Mouse (Mus musculus) forebrain, embryonic 10.5 days (tissue): ENCODE measurements at regions not wholly inside any gene's neighbourhood (a gene's known extent, or its start where the extent isn't known, plus 50 kb on each side); places are given as distances from the start of the nearest gene placed in this dataset.

Experiments
- DNase-seq: peaks from one replicate; pipeline ENCODE4 v3.0.0-alpha.2; 2017; ENCODE audit warnings: low spot score; ENCODE audit errors: extremely low spot score
- H3K27ac ChIP-seq: fragments of 300-500 bp; sonication (generic); 2 replicates; pipeline ENCODE4 v1.5.1; 2016; ENCODE audit warnings: mild to moderate bottlenecking
- H3K27me3 ChIP-seq: fragments of 300-500 bp; sonication (generic); 2 replicates; pipeline ENCODE4 v1.6.1; 2016; ENCODE audit warnings: mild to moderate bottlenecking; ENCODE audit not compliant: poor library complexity, severe bottlenecking
- H3K36me3 ChIP-seq: fragments of 300-500 bp; sonication (generic); replicated peaks from 2 replicates; pipeline ENCODE4 v1.6.1; 2016; ENCODE audit warnings: mild to moderate bottlenecking, moderate library complexity
- H3K4me1 ChIP-seq: fragments of 300-500 bp; sonication (generic); 2 replicates; pipeline ENCODE4 v1.6.1; 2016
- H3K4me3 ChIP-seq: fragments of 300-500 bp; sonication (generic); 2 replicates; pipeline ENCODE4 v1.5.1; 2016; ENCODE audit warnings: mild to moderate bottlenecking, moderate library complexity
- H3K9me3 ChIP-seq: fragments of 300-500 bp; sonication (generic); 2 replicates; pipeline ENCODE4 v1.6.1; 2016; ENCODE audit warnings: mild to moderate bottlenecking, moderate library complexity
- WGBS: fragments of 180-500 bp; shearing (Covaris S2); methylation state at CpG from one replicate; pipeline ENCODE4 v1.1.7; 2016; 5-methylcytosine and 5-hydroxymethylcytosine counted together

- no peak for DNase-seq
- WGBS, result 82% methylated on average over 2 of the region's 2 CpGs
- no peak overlapping the region for H3K4me3 ChIP-seq
- H3K27me3 ChIP-seq, result no peaks in the 10 kb centered on the region
- no peaks in the 10 kb centered on the region for H3K36me3 ChIP-seq
- H3K9me3 ChIP-seq, result no peaks in the 10 kb centered on the region
- no peak overlapping the region for H3K27ac ChIP-seq
- no peaks in the 10 kb centered on the region for H3K4me1 ChIP-seq
These were observed 94.3 kb downstream of the Klf5 start for GRCm38 (mm10) chr14:99392813-99393212.

GRCm38 (mm10) chr14:99393611-99394010 is 95.1 kb downstream of the Klf5 start:
- no peak overlapping the region for H3K27ac ChIP-seq
- WGBS, result 93% methylated on average over 8 of the region's 8 CpGs
- H3K36me3 ChIP-seq, result no peaks in the 10 kb centered on the region

GRCm38 (mm10) chr14:99403155-99403726 is 104.8 kb downstream of the Klf5 start:
- WGBS, result 92% methylated on average over 6 of the region's 6 CpGs
- Histone ChIP-seq H3K27me3 (no peaks in the 10 kb centered on the region), H3K4me1 (no peaks in the 10 kb centered on the region), H3K4me3 (no peak overlapping the region), H3K9me3 (no peaks in the 10 kb centered on the region), H3K36me3 (no peaks in the 10 kb centered on the region), H3K27ac (no peak overlapping the region)
- DNase-seq, result no peak

More at GRCm38 (mm10) chr14:99393611-99394010, 95.1 kb downstream of the Klf5 start:
- H3K4me3 ChIP-seq, result no peak overlapping the region
- H3K4me1 ChIP-seq, result no peaks in the 10 kb centered on the region
- H3K27me3 ChIP-seq, result no peaks in the 10 kb centered on the region
- H3K9me3 ChIP-seq, result no peaks in the 10 kb centered on the region
- no peak for DNase-seq

- 80% methylated on average over 5 of the region's 5 CpGs for WGBS
- no peak overlapping the region for H3K27ac ChIP-seq
- H3K4me3 ChIP-seq, result no peak overlapping the region
- DNase-seq, result no peak
- H3K27me3 ChIP-seq, result no peaks in the 10 kb centered on the region
- H3K4me1 ChIP-seq, result no peaks in the 10 kb centered on the region
- H3K9me3 ChIP-seq, result no peaks in the 10 kb centered on the region
- H3K36me3 ChIP-seq, result no peaks in the 10 kb centered on the region
These were observed 106.7 kb downstream of the Klf5 start for GRCm38 (mm10) chr14:99405228-99405627.

GRCm38 (mm10) chr14:99411835-99412234 is 113.3 kb downstream of the Klf5 start:
- H3K27me3 ChIP-seq, result no peaks in the 10 kb centered on the region
- H3K9me3 ChIP-seq, result no peaks in the 10 kb centered on the region
- DNase-seq, result no peak
- no peak overlapping the region for H3K4me3 ChIP-seq
- H3K36me3 ChIP-seq, result no peaks in the 10 kb centered on the region
- 77% methylated on average over 5 of the region's 5 CpGs for WGBS
- H3K4me1 ChIP-seq, result no peaks in the 10 kb centered on the region
- H3K27ac ChIP-seq, result no peak overlapping the region

GRCm38 (mm10) chr14:99416169-99416568 is 117.7 kb downstream of the Klf5 start:
- Histone ChIP-seq H3K27ac (no peak overlapping the region), H3K4me3 (no peak overlapping the region), H3K36me3 (no peaks in the 10 kb centered on the region), H3K27me3 (no peaks in the 10 kb centered on the region), H3K9me3 (no peaks in the 10 kb centered on the region), H3K4me1 (no peaks in the 10 kb centered on the region)
- 83% methylated on average over 3 of the region's 3 CpGs for WGBS
- DNase-seq, result no peak

GRCm38 (mm10) chr14:99418970-99419369 is 120.5 kb downstream of the Klf5 start:
- no peak for DNase-seq
- WGBS, result 95% methylated on average over 5 of the region's 5 CpGs
- no peaks in the 10 kb centered on the region for H3K27me3 ChIP-seq

GRCm38 (mm10) chr14:99423334-99423733 is 124.8 kb downstream of the Klf5 start:
- 88% methylated on average over 7 of the region's 7 CpGs for WGBS
- Histone ChIP-seq H3K9me3 (no peaks in the 10 kb centered on the region), H3K27ac (no peak overlapping the region), H3K27me3 (no peaks in the 10 kb centered on the region), H3K4me1 (no peaks in the 10 kb centered on the region), H3K36me3 (no peaks in the 10 kb centered on the region), H3K4me3 (no peak overlapping the region)
- DNase-seq, result no peak

More at GRCm38 (mm10) chr14:99418970-99419369, 120.5 kb downstream of the Klf5 start:
- Histone ChIP-seq H3K27ac (no peak overlapping the region), H3K36me3 (no peaks in the 10 kb centered on the region), H3K4me3 (no peak overlapping the region), H3K4me1 (no peaks in the 10 kb centered on the region), H3K9me3 (no peaks in the 10 kb centered on the region)

- Histone ChIP-seq H3K27me3 (no peaks in the 10 kb centered on the region), H3K36me3 (no peaks in the 10 kb centered on the region), H3K9me3 (no peaks in the 10 kb centered on the region), H3K4me3 (no peak overlapping the region), H3K4me1 (no peaks in the 10 kb centered on the region), H3K27ac (no peak overlapping the region)
- 96% methylated on average over 3 of the region's 3 CpGs for WGBS
- DNase-seq, result no peak
These were observed 128.6 kb downstream of the Klf5 start for GRCm38 (mm10) chr14:99427049-99427448.

GRCm38 (mm10) chr14:99430323-99430722 is 131.8 kb downstream of the Klf5 start:
- Histone ChIP-seq H3K36me3 (no peaks in the 10 kb centered on the region), H3K4me3 (no peak overlapping the region), H3K27me3 (no peaks in the 10 kb centered on the region), H3K4me1 (no peaks in the 10 kb centered on the region), H3K27ac (no peak overlapping the region), H3K9me3 (no peaks in the 10 kb centered on the region)
- WGBS, result 93% methylated on average over 4 of the region's 4 CpGs
- no peak for DNase-seq

- no peaks in the 10 kb centered on the region for H3K9me3 ChIP-seq
- H3K36me3 ChIP-seq, result no peaks in the 10 kb centered on the region
- H3K4me1 ChIP-seq, result no peaks in the 10 kb centered on the region
- H3K4me3 ChIP-seq, result no peak overlapping the region
- H3K27ac ChIP-seq, result no peak overlapping the region
- no peak for DNase-seq
- H3K27me3 ChIP-seq, result no peaks in the 10 kb centered on the region
- 90% methylated on average over 7 of the region's 7 CpGs for WGBS
These were observed 133.2 kb downstream of the Klf5 start for GRCm38 (mm10) chr14:99431697-99432096.

GRCm38 (mm10) chr14:99434645-99435044 is 136.2 kb downstream of the Klf5 start:
- Histone ChIP-seq H3K4me3 (no peak overlapping the region), H3K27me3 (no peaks in the 10 kb centered on the region), H3K36me3 (no peaks in the 10 kb centered on the region), H3K4me1 (no peaks in the 10 kb centered on the region), H3K27ac (no peak overlapping the region), H3K9me3 (no peaks in the 10 kb centered on the region)
- 90% methylated on average over 1 of the region's 1 CpGs for WGBS
- DNase-seq, result no peak

GRCm38 (mm10) chr14:99435512-99435911 is 137.0 kb downstream of the Klf5 start:
- H3K4me1 ChIP-seq, result no peaks in the 10 kb centered on the region
- no peaks in the 10 kb centered on the region for H3K36me3 ChIP-seq
- H3K27me3 ChIP-seq, result no peaks in the 10 kb centered on the region
- H3K9me3 ChIP-seq, result no peaks in the 10 kb centered on the region
- H3K4me3 ChIP-seq, result no peak overlapping the region
- WGBS, result 88% methylated on average over 3 of the region's 3 CpGs
- no peak for DNase-seq
- H3K27ac ChIP-seq, result no peak overlapping the region

- DNase-seq, result no peak
These were observed 137.6 kb downstream of the Klf5 start for GRCm38 (mm10) chr14:99436051-99436450.

More at GRCm38 (mm10) chr14:99436051-99436450, 137.6 kb downstream of the Klf5 start:
- H3K27me3 ChIP-seq, result no peaks in the 10 kb centered on the region
- no peaks in the 10 kb centered on the region for H3K9me3 ChIP-seq
- no peaks in the 10 kb centered on the region for H3K4me1 ChIP-seq
- no peak overlapping the region for H3K27ac ChIP-seq
- no peaks in the 10 kb centered on the region for H3K36me3 ChIP-seq
- WGBS, result 78% methylated on average over 1 of the region's 1 CpGs
- H3K4me3 ChIP-seq, result no peak overlapping the region
